In the genomic region with DNA sequence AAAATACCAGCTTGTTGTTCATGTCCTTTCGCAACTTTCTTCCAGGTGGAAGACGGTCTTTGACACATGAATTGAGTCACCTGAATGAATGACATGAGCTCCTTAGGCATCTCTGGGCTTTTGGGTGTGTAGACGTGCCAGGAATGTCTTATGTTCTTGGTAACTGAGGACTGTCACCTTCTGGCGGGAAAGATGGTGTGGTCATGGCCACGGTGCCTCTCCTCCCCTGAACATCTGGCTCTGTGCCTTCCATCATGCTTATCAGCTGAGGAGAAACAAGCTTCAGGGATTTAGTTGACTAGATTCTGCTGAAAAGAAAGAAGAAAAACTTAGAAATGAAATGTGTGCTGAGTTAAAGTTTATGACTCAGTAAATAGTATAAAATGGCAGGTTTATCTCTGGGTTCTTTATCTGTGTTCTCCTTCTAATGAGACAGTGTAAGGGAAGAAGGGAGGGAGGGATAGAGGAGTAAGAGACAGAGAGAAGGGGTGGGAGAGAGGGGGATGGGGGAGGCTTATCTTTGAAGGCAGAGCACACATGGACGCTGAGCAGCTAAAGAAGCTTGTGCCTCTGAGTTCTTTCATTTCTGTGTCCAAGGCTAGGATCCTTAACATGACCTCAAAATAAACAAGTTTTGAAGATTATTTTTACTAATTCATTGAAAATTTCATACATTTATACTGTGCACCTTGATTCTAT, we compare ENCODE assay signal across 26 mouse cellular contexts.
A peak's percentile ranks its signal among the peaks of the same experiment; 100 is the strongest.
DNase-seq lines count a peak whose midpoint lies in the region; ATAC-seq lines count a peak whose summit lies in the region.
"Had no signal": no experiment of that assay in that cellular context is flagged by ENCODE, and none has a peak within 500 bp of the region (broad histone marks: within the 10 kb centered on the region; RNA-seq: fewer than 3 reads in every experiment).

No protein-coding gene starts in this region.

- H3K27ac ChIP-seq in heart, embryonic 16.5 days (ENCODE audit: low read length) = no peak overlapping the region; the same call in 1 of the 2 replicates
- 0 out of 2 replicates have a peak overlapping the region, but pooled peaks have one; percentile 36 for H3K27ac ChIP-seq in liver, embryonic 11.5 days (ENCODE audit: low read depth, low read length)
- no peak overlapping the region for H3K27ac ChIP-seq in hindbrain, embryonic 16.5 days (ENCODE audit: low read depth, low read length)
- H3K27ac ChIP-seq: hindbrain, embryonic 15.5 days; kidney, postnatal 0 days; left cerebral cortex, adult 2 months; midbrain, embryonic 10.5 days; stomach, embryonic 15.5 days had no signal

- no peaks in the 10 kb centered on the region for H3K36me3 ChIP-seq in heart, embryonic 16.5 days (ENCODE audit: control insufficient read depth, insufficient read depth)
- H3K36me3 ChIP-seq in liver, embryonic 11.5 days (ENCODE audit: control insufficient read depth, insufficient read depth, low read length) = no peaks in the 10 kb centered on the region
- no peaks in the 10 kb centered on the region for H3K36me3 ChIP-seq in hindbrain, embryonic 16.5 days (ENCODE audit: control insufficient read depth, insufficient read depth, low read length)
- H3K36me3 ChIP-seq: G1E; heart, embryonic 12.5 days; hindbrain, embryonic 15.5 days; limb, embryonic 15.5 days; midbrain, embryonic 10.5 days; stomach, embryonic 15.5 days had no signal

- 0 out of 2 replicates have a peak, but pooled peaks have one; percentile 41 for ATAC-seq in heart, embryonic 16.5 days (replicated peaks; ENCODE audit: extremely low read depth, insufficient read depth, low FRiP score)
- peak; percentile 86 for ATAC-seq in liver, embryonic 11.5 days (replicated peaks; ENCODE audit: low FRiP score)
- 0 out of 2 replicates have a peak, but pooled peaks have one; percentile 20 for ATAC-seq in megakaryocyte-erythroid progenitor cell, adult 5-6 weeks (replicated peaks; ENCODE audit: low FRiP score, low TSS enrichment, poor library complexity, severe bottlenecking)
- ATAC-seq in hindbrain, embryonic 16.5 days = no peak
- ATAC-seq: activated CD4-positive, CD25-positive, alpha-beta regulatory T cell, adult 4 months; forebrain, embryonic 16.5 days had no signal

- H3K4me2 ChIP-seq in heart, embryonic 16.5 days (ENCODE audit: low read depth, low read length) = no peak overlapping the region
- no peak overlapping the region for H3K4me2 ChIP-seq in liver, embryonic 11.5 days
- H3K4me2 ChIP-seq in hindbrain, embryonic 16.5 days (ENCODE audit: low read length) = no peak overlapping the region
- H3K4me2 ChIP-seq: heart, embryonic 12.5 days; hindbrain, embryonic 15.5 days; limb, embryonic 15.5 days; stomach, embryonic 15.5 days had no signal

- 57% methylated on average over 6 of the region's 6 CpGs for WGBS in heart, embryonic 16.5 days
- 53% methylated on average over 6 of the region's 6 CpGs for WGBS in liver, embryonic 11.5 days
- 83% methylated on average over 6 of the region's 6 CpGs for WGBS in hindbrain, embryonic 16.5 days

- H3K9ac ChIP-seq in heart, embryonic 16.5 days (ENCODE audit: low read length) = no peak overlapping the region
- no peak overlapping the region for H3K9ac ChIP-seq in liver, embryonic 11.5 days (ENCODE audit: low read depth, low read length)
- no peak overlapping the region for H3K9ac ChIP-seq in hindbrain, embryonic 16.5 days (ENCODE audit: low read depth, low read length)
- H3K9ac ChIP-seq: heart, embryonic 12.5 days; hindbrain, embryonic 15.5 days; limb, embryonic 15.5 days; stomach, embryonic 15.5 days had no signal

- no peak overlapping the region for H3K4me3 ChIP-seq in heart, embryonic 16.5 days (ENCODE audit: low read length)
- H3K4me3 ChIP-seq in liver, embryonic 11.5 days (ENCODE audit: low read depth, low read length) = no peak overlapping the region
- H3K4me3 ChIP-seq in hindbrain, embryonic 16.5 days (ENCODE audit: low read length) = no peak overlapping the region
- H3K4me3 ChIP-seq: heart, embryonic 12.5 days; hindbrain, embryonic 15.5 days; left cerebral cortex, adult 2 months; limb, embryonic 15.5 days; midbrain, embryonic 10.5 days; stomach, embryonic 15.5 days had no signal

- H3K9me3 ChIP-seq in heart, embryonic 16.5 days (replicated peaks; ENCODE audit: control insufficient read depth, low read length) = no peaks in the 10 kb centered on the region
- no peaks in the 10 kb centered on the region for H3K9me3 ChIP-seq in liver, embryonic 11.5 days (ENCODE audit: control insufficient read depth, low read length)
- no peaks in the 10 kb centered on the region for H3K9me3 ChIP-seq in hindbrain, embryonic 16.5 days (ENCODE audit: control insufficient read depth, low read length)
- H3K9me3 ChIP-seq: G1E; heart, embryonic 12.5 days; hindbrain, embryonic 15.5 days; limb, embryonic 15.5 days; midbrain, embryonic 10.5 days; stomach, embryonic 15.5 days had no signal

- peaks cover 3% of the 10 kb centered on the region; the same call in 1 of the 2 replicates for H3K27me3 ChIP-seq in heart, embryonic 16.5 days (ENCODE audit: control insufficient read depth, insufficient read depth, low read length)
- no peaks in the 10 kb centered on the region for H3K27me3 ChIP-seq in liver, embryonic 11.5 days (replicated peaks; ENCODE audit: control insufficient read depth, insufficient read depth, low read length)
- H3K27me3 ChIP-seq in hindbrain, embryonic 16.5 days (replicated peaks; ENCODE audit: control insufficient read depth, insufficient read depth, low read length) = no peaks in the 10 kb centered on the region
- H3K27me3 ChIP-seq: CH12.LX; hindbrain, embryonic 15.5 days; limb, embryonic 15.5 days; stomach, embryonic 15.5 days had no signal

- H3K4me1 ChIP-seq in heart, embryonic 16.5 days (ENCODE audit: control insufficient read depth, insufficient read depth, low read length) = peaks cover 2% of the 10 kb centered on the region; the same call in 1 of the 2 replicates
- peaks cover 15% of the 10 kb centered on the region for H3K4me1 ChIP-seq in liver, embryonic 11.5 days (replicated peaks; ENCODE audit: control insufficient read depth, insufficient read depth, low read length)
- no peaks in the 10 kb centered on the region for H3K4me1 ChIP-seq in hindbrain, embryonic 16.5 days (ENCODE audit: control insufficient read depth, insufficient read depth, low read depth, low read length)
- H3K4me1 ChIP-seq: hindbrain, embryonic 15.5 days; midbrain, embryonic 10.5 days had no signal

- DNase-seq in heart, adult 8-10 months (ENCODE audit: low spot score) = no peak
- DNase-seq in c-Kit-positive CD71-positive TER-119-negative erythroid progenitor cells, embryonic 14.5 days (ENCODE audit: low read depth) = peak; percentile 5
- no peak for DNase-seq in liver, embryonic 11.5 days (ENCODE audit: low spot score)
- no peak for DNase-seq in embryo, embryonic 11 days
- DNase-seq: adrenal gland, adult 8-10 months; B cell, adult 2 months; cerebellum, adult 8-10 months; cerebellum, postnatal 36 days; heart, postnatal 36 days; kidney, adult 18-20 months; lung, postnatal 4 days; thymus, postnatal 25 days had no signal
